Mouse (Mus musculus): ENCODE results near the gene Myrfl. TPM values are rescaled to one million over a fixed set of nuclear protein-coding genes. Genes with fewer than 3 reads are reported as not detected.

Gene Myrfl
- polyA plus RNA-seq, 1 experiment from 2014 or later: 0.05 TPM

GRCm38 (mm10) chr10:116808556-116809353 lies 88.0 kb downstream of the Myrfl start:
- ATAC-seq: no peak
- H3K9ac ChIP-seq: no peak overlapping the region
- 67% methylated on average over 10 of the region's 10 CpGs for WGBS (ENCODE audit: insufficient replicate concordance)

GRCm38 (mm10) chr10:116802178-116802794 lies 94.4 kb downstream of the Myrfl start:
- no peaks in the 10 kb centered on the region; the same call in 1 of the 2 replicates for H3K27me3 ChIP-seq (replicated peaks)
- H3K4me2 ChIP-seq: no peak overlapping the region
- H3K9me3 ChIP-seq (replicated peaks): no peaks in the 10 kb centered on the region
- H3K27ac ChIP-seq: no peak overlapping the region
- H3K36me3 ChIP-seq: no peaks in the 10 kb centered on the region
- WGBS (ENCODE audit: insufficient replicate concordance): 57% methylated on average over 5 of the region's 5 CpGs
- H3K9ac ChIP-seq: no peak overlapping the region
- no peaks in the 10 kb centered on the region for H3K4me1 ChIP-seq
- no peak for ATAC-seq
- H3K4me3 ChIP-seq: no peak overlapping the region

More at GRCm38 (mm10) chr10:116808556-116809353, 88.0 kb downstream of the Myrfl start:
- no peak overlapping the region for H3K4me2 ChIP-seq
- no peak overlapping the region for H3K27ac ChIP-seq
- H3K4me3 ChIP-seq: no peak overlapping the region
- no peaks in the 10 kb centered on the region for H3K4me1 ChIP-seq
- no peaks in the 10 kb centered on the region for H3K36me3 ChIP-seq
- no peaks in the 10 kb centered on the region for H3K9me3 ChIP-seq (replicated peaks)
- no peaks in the 10 kb centered on the region; the same call in 1 of the 2 replicates for H3K27me3 ChIP-seq (replicated peaks)

DNA sequence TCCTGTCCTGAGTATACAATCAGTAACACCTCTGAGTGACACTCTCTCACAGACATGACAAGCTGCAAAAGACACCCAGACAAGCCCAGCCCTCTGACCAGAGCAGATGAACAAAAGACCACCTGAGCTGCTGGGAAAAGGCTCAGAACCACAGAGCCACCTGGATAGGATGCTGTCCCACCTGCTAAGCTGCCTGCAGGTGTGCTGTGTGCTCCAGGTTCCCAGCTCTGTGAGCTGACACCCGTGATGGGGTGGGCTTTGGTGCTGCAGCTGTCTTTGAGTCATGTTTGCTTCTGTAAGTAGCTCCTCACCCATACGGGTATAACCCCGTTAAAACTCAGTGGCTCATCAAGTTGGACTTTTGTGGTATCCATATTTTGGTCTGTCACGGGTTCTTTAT lies 95.4 kb downstream of the Myrfl start:
- Histone ChIP-seq H3K27ac (no peak overlapping the region), H3K4me1 (no peaks in the 10 kb centered on the region), H3K9ac (no peak overlapping the region), H3K9me3 (replicated peaks) (no peaks in the 10 kb centered on the region), H3K36me3 (no peaks in the 10 kb centered on the region), H3K4me3 (no peak overlapping the region), H3K27me3 (replicated peaks) (no peaks in the 10 kb centered on the region; the same call in 1 of the 2 replicates), H3K4me2 (no peak overlapping the region)
- WGBS (ENCODE audit: insufficient replicate concordance): 44% methylated on average over 4 of the region's 4 CpGs
- ATAC-seq: no peak

GRCm38 (mm10) chr10:116796066-116796465 lies 100.7 kb downstream of the Myrfl start:
- Histone ChIP-seq H3K27me3 (replicated peaks) (no peaks in the 10 kb centered on the region; the same call in 1 of the 2 replicates), H3K27ac (no peak overlapping the region), H3K4me2 (no peak overlapping the region), H3K4me1 (no peaks in the 10 kb centered on the region), H3K4me3 (no peak overlapping the region), H3K9me3 (replicated peaks) (no peaks in the 10 kb centered on the region), H3K36me3 (no peaks in the 10 kb centered on the region), H3K9ac (no peak overlapping the region)
- 53% methylated on average over 6 of the region's 6 CpGs for WGBS (ENCODE audit: insufficient replicate concordance)
- no peak for ATAC-seq

GRCm38 (mm10) chr10:116789096-116789495 lies 107.6 kb downstream of the Myrfl start:
- no peak overlapping the region for H3K27ac ChIP-seq
- H3K4me2 ChIP-seq: no peak overlapping the region
- H3K9me3 ChIP-seq (replicated peaks): no peaks in the 10 kb centered on the region
- ATAC-seq: no peak
- no peaks in the 10 kb centered on the region for H3K27me3 ChIP-seq (replicated peaks)
- no peaks in the 10 kb centered on the region for H3K4me1 ChIP-seq
- H3K9ac ChIP-seq: no peak overlapping the region
- no peak overlapping the region for H3K4me3 ChIP-seq
- no peaks in the 10 kb centered on the region for H3K36me3 ChIP-seq

DNA sequence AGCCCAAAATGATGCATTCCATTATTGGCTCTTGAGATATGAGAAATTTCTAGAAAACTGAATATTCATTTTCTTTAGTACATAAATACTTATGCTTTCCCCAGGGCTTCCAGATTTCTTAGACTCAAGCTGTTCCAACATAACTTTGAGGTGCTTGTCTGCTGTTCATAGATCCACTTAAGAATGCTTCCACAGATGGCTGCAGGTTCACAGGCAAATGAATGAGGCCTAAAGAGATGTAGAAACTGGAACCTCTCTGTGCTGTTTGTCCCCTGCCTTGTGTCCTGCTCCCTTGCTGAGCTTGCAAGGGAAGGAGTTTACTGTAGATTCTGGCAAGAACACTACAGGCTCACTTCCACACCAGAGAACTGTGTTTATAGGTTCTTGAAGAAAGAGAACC lies 108.3 kb downstream of the Myrfl start:
- ATAC-seq: no peak
- Histone ChIP-seq H3K36me3 (no peaks in the 10 kb centered on the region), H3K27ac (no peak overlapping the region)

GRCm38 (mm10) chr10:116784098-116784497 lies 112.6 kb downstream of the Myrfl start:
- ATAC-seq: no peak
- Histone ChIP-seq H3K4me3 (no peak overlapping the region), H3K27me3 (replicated peaks) (no peaks in the 10 kb centered on the region), H3K9me3 (replicated peaks) (no peaks in the 10 kb centered on the region), H3K4me2 (no peak overlapping the region), H3K9ac (no peak overlapping the region), H3K27ac (no peak overlapping the region), H3K4me1 (no peaks in the 10 kb centered on the region), H3K36me3 (no peaks in the 10 kb centered on the region)
- WGBS (ENCODE audit: insufficient replicate concordance): 60% methylated on average over 6 of the region's 6 CpGs

More for the DNA sequence above, 108.3 kb downstream of the Myrfl start:
- Histone ChIP-seq H3K4me1 (no peaks in the 10 kb centered on the region), H3K27me3 (replicated peaks) (no peaks in the 10 kb centered on the region), H3K4me2 (no peak overlapping the region), H3K9ac (no peak overlapping the region), H3K4me3 (no peak overlapping the region), H3K9me3 (replicated peaks) (no peaks in the 10 kb centered on the region)

- Histone ChIP-seq H3K9me3 (replicated peaks) (no peaks in the 10 kb centered on the region), H3K27ac (no peak overlapping the region), H3K4me3 (no peak overlapping the region), H3K36me3 (no peaks in the 10 kb centered on the region), H3K27me3 (replicated peaks) (no peaks in the 10 kb centered on the region), H3K4me2 (no peak overlapping the region), H3K4me1 (no peaks in the 10 kb centered on the region), H3K9ac (no peak overlapping the region)
- WGBS (ENCODE audit: insufficient replicate concordance): 33% methylated on average over 3 of the region's 5 CpGs
- ATAC-seq: no peak
Measured at GRCm38 (mm10) chr10:116783020-116783419, 113.7 kb downstream of the Myrfl start.

- ATAC-seq: no peak
- Histone ChIP-seq H3K4me3 (no peak overlapping the region), H3K9me3 (replicated peaks) (no peaks in the 10 kb centered on the region), H3K27ac (no peak overlapping the region), H3K9ac (no peak overlapping the region), H3K4me2 (no peak overlapping the region), H3K4me1 (no peaks in the 10 kb centered on the region), H3K27me3 (replicated peaks) (no peaks in the 10 kb centered on the region), H3K36me3 (no peaks in the 10 kb centered on the region)
- 70% methylated on average over 8 of the region's 8 CpGs for WGBS (ENCODE audit: insufficient replicate concordance)
Measured at GRCm38 (mm10) chr10:116777947-116778346, 118.8 kb downstream of the Myrfl start.

GRCm38 (mm10) chr10:116776846-116777245 lies 119.9 kb downstream of the Myrfl start:
- Histone ChIP-seq H3K4me3 (no peak overlapping the region), H3K27me3 (replicated peaks) (no peaks in the 10 kb centered on the region), H3K27ac (no peak overlapping the region), H3K4me2 (no peak overlapping the region), H3K36me3 (no peaks in the 10 kb centered on the region), H3K9ac (no peak overlapping the region), H3K9me3 (replicated peaks) (no peaks in the 10 kb centered on the region), H3K4me1 (no peaks in the 10 kb centered on the region)
- ATAC-seq: no peak
- whole genome bisulfite sequencing (ENCODE audit: insufficient replicate concordance): 71% methylated on average over 14 of the region's 14 CpGs

- Histone ChIP-seq H3K4me3 (no peak overlapping the region), H3K9me3 (replicated peaks) (no peaks in the 10 kb centered on the region), H3K27me3 (replicated peaks) (no peaks in the 10 kb centered on the region), H3K27ac (no peak overlapping the region), H3K4me2 (no peak overlapping the region), H3K36me3 (no peaks in the 10 kb centered on the region), H3K9ac (no peak overlapping the region), H3K4me1 (no peaks in the 10 kb centered on the region)
- WGBS (ENCODE audit: insufficient replicate concordance): 64% methylated on average over 15 of the region's 15 CpGs
- no peak for ATAC-seq
Measured at GRCm38 (mm10) chr10:116773846-116774750, 122.6 kb downstream of the Myrfl start.

Data from liver, embryonic 12.5 days (tissue).